Mouse (Mus musculus) MEL (cell line): Measurements from ENCODE around the gene Man1c1. TPM values are rescaled to one million over a fixed set of nuclear protein-coding genes. Genes with fewer than 3 reads are reported as not detected.

Source experiments
- DNase-seq: peaks from one replicate; pipeline ENCODE4 v3.0.0; 2011; ENCODE audit warnings: low read depth, low spot score
- H3K27ac ChIP-seq: 2 replicates; pipeline ENCODE4 v1.5.1; 2012; ENCODE audit warnings: low read depth, mild to moderate bottlenecking, control low read depth, low read length, moderate library complexity; ENCODE audit not compliant: control insufficient read depth
- H3K27me3 ChIP-seq, 2 experiments: fragments of 150-350 bp in 1 of 2; sonication (generic) in 1 of 2; 2 replicates each; pipeline ENCODE4 v1.6.1; 2012; ENCODE audit warnings: low read length in 2 of 2, mild to moderate bottlenecking in 2 of 2, improper control_type of control experiment in 1 of 2, moderate library complexity in 1 of 2; ENCODE audit not compliant: insufficient read depth in 2 of 2, control insufficient read depth in 1 of 2
- H3K36me3 ChIP-seq, 2 experiments: 2 replicates each; pipeline ENCODE4 v1.6.1; 2012 to 2014; ENCODE audit warnings: low read length in 2 of 2, improper control_type of control experiment in 1 of 2, inconsistent platforms in 1 of 2, mild to moderate bottlenecking in 1 of 2; ENCODE audit not compliant: insufficient read depth in 2 of 2, control insufficient read depth in 1 of 2
- H3K4me1 ChIP-seq, 2 experiments: fragments of 150-350 bp in 1 of 2; sonication (generic) in 1 of 2; 2 replicates each; pipeline ENCODE4 v1.6.1; 2012; ENCODE audit warnings: low read length in 2 of 2, improper control_type of control experiment in 1 of 2, mild to moderate bottlenecking in 1 of 2; ENCODE audit not compliant: insufficient read depth in 2 of 2, control insufficient read depth in 1 of 2
- H3K4me3 ChIP-seq, 2 experiments: fragments of 150-350 bp in 1 of 2; sonication (generic) in 1 of 2; 2 replicates each; pipeline ENCODE4 v1.5.1; 2012; ENCODE audit warnings: low read depth in 2 of 2, low read length in 2 of 2, mild to moderate bottlenecking in 2 of 2, moderate library complexity in 2 of 2, control low read depth in 1 of 2, improper control_type of control experiment in 1 of 2; ENCODE audit not compliant: control insufficient read depth in 1 of 2, insufficient read depth in 1 of 2
- H3K79me2 ChIP-seq: 2 replicates; pipeline ENCODE4 v1.6.1; 2012; ENCODE audit warnings: mild to moderate bottlenecking, low read length, moderate library complexity; ENCODE audit not compliant: control insufficient read depth, poor library complexity, insufficient read depth
- H3K9ac ChIP-seq: 2 replicates; pipeline ENCODE4 v1.6.1; 2012; ENCODE audit warnings: low read depth, mild to moderate bottlenecking, control low read depth, low read length, moderate library complexity; ENCODE audit not compliant: control insufficient read depth, poor library complexity, severe bottlenecking
- H3K9me3 ChIP-seq: fragments of 150-350 bp; sonication (generic); replicated peaks from 2 replicates; pipeline ENCODE4 v1.6.1; 2012; ENCODE audit warnings: mild to moderate bottlenecking, low read length, improper control_type of control experiment, moderate library complexity; ENCODE audit not compliant: insufficient read depth
- CTCF ChIP-seq, 3 experiments: IDR thresholded peaks in 2 of 3; conservative IDR thresholded peaks in 1 of 3; 2 replicates each; pipeline ENCODE4 v1.5.1; 2011 to 2012; ENCODE audit warnings: low read length in 3 of 3, low read depth in 2 of 3, mild to moderate bottlenecking in 2 of 3, improper control_type of control experiment in 1 of 3, inconsistent platforms in 1 of 3, mixed read lengths in 1 of 3, moderate library complexity in 1 of 3; ENCODE audit not compliant: control insufficient read depth in 1 of 3, insufficient read depth in 1 of 3, poor library complexity in 1 of 3, severe bottlenecking in 1 of 3
- E2F4 ChIP-seq: IDR thresholded peaks from 2 replicates; pipeline ENCODE4 v1.6.1; 2011; ENCODE audit warnings: low read depth, low read length, improper control_type of control experiment, borderline replicate concordance
- GATA1 ChIP-seq: IDR thresholded peaks from 2 replicates; pipeline ENCODE4 v1.6.1; 2011; ENCODE audit warnings: low read depth, low read length, improper control_type of control experiment
- HCFC1 ChIP-seq: IDR thresholded peaks from 2 replicates; pipeline ENCODE4 v1.6.1; 2012; ENCODE audit warnings: low read depth, mild to moderate bottlenecking, inconsistent platforms, low read length, improper control_type of control experiment, moderate library complexity
- JUND ChIP-seq: IDR thresholded peaks from 2 replicates; pipeline ENCODE4 v1.6.1; 2011; ENCODE audit warnings: low read depth, mild to moderate bottlenecking, improper control_type of control experiment, low read length
- MAFK ChIP-seq: IDR thresholded peaks from 2 replicates; pipeline ENCODE4 v1.6.1; 2011; ENCODE audit warnings: low read depth, mild to moderate bottlenecking, low read length, improper control_type of control experiment, borderline replicate concordance
- MAZ ChIP-seq: IDR thresholded peaks from 2 replicates; pipeline ENCODE4 v1.6.1; 2012; ENCODE audit warnings: low read depth, mild to moderate bottlenecking, inconsistent platforms, low read length, improper control_type of control experiment
- MXI1 ChIP-seq: IDR thresholded peaks from 2 replicates; pipeline ENCODE4 v1.6.1; 2011; ENCODE audit warnings: mild to moderate bottlenecking, low read depth, low read length, improper control_type of control experiment
- MYB ChIP-seq: IDR thresholded peaks from 2 replicates; pipeline ENCODE4 v1.6.1; 2011; ENCODE audit warnings: mild to moderate bottlenecking, low read depth, low read length, improper control_type of control experiment
- NELFE ChIP-seq: IDR thresholded peaks from 2 replicates; pipeline ENCODE4 v1.6.1; 2011; ENCODE audit warnings: low read depth, low read length, improper control_type of control experiment
- NRF1 ChIP-seq: IDR thresholded peaks from 2 replicates; pipeline ENCODE4 v1.6.1; 2014; ENCODE audit warnings: low read depth, mild to moderate bottlenecking, inconsistent platforms, low read length, improper control_type of control experiment, moderate library complexity; ENCODE audit not compliant: poor library complexity, insufficient read depth, severe bottlenecking
- POLR2AphosphoS5 ChIP-seq: IDR thresholded peaks from 2 replicates; pipeline ENCODE4 v1.6.1; 2012; ENCODE audit warnings: low read depth, borderline replicate concordance, mild to moderate bottlenecking, inconsistent platforms, low read length, moderate library complexity, mixed read lengths
- SIN3A ChIP-seq: IDR thresholded peaks from 2 replicates; pipeline ENCODE4 v1.6.1; 2012; ENCODE audit warnings: low read length, improper control_type of control experiment, inconsistent platforms
- SMC3 ChIP-seq: IDR thresholded peaks from 2 replicates; pipeline ENCODE4 v1.6.1; 2011; ENCODE audit warnings: low read depth, low read length, improper control_type of control experiment
- TAL1 ChIP-seq: IDR thresholded peaks from 2 replicates; pipeline ENCODE4 v1.6.1; 2012; ENCODE audit warnings: mild to moderate bottlenecking, inconsistent platforms, low read length, moderate library complexity, mixed read lengths
- TCF12 ChIP-seq: IDR thresholded peaks from 2 replicates; pipeline ENCODE4 v1.6.1; 2014; ENCODE audit warnings: low read depth, mild to moderate bottlenecking, inconsistent platforms, low read length, improper control_type of control experiment, moderate library complexity
- ZKSCAN1 ChIP-seq: IDR thresholded peaks from 2 replicates; pipeline ENCODE4 v1.6.1; 2012; ENCODE audit warnings: low read depth, mild to moderate bottlenecking, inconsistent platforms, low read length, improper control_type of control experiment, moderate library complexity
- ZNF384 ChIP-seq: IDR thresholded peaks from 2 replicates; pipeline ENCODE4 v1.6.1; 2012; ENCODE audit warnings: low read depth, mild to moderate bottlenecking, inconsistent platforms, low read length, improper control_type of control experiment
- polyA plus RNA-seq, 2 experiments: library from polyadenylated mRNA; stranded (reverse) in 1 of 2; unstranded in 1 of 2; fragments of >175 nt in 1 of 2; fragments of >200 nt in 1 of 2; gene quantifications; 2 replicates each; pipeline versions ENCODE4 v1.2.1 to v1.2.4; 2012; ENCODE audit warnings: low replicate concordance in 2 of 2, low read depth in 1 of 2; ENCODE audit not compliant: insufficient read length in 2 of 2, insufficient read depth in 1 of 2, missing spikeins in 1 of 2
- total RNA-seq: library from RNA; depleted of rRNA; stranded (reverse); fragments of 300-350 nt; gene quantifications from 2 replicates; pipeline ENCODE4 v1.2.3, GENCODE M21; 2012

The Man1c1 gene
- total and polyA plus RNA-seq, 3 experiments = 1.9 to 5.2 TPM; not detected in 1

DNA sequence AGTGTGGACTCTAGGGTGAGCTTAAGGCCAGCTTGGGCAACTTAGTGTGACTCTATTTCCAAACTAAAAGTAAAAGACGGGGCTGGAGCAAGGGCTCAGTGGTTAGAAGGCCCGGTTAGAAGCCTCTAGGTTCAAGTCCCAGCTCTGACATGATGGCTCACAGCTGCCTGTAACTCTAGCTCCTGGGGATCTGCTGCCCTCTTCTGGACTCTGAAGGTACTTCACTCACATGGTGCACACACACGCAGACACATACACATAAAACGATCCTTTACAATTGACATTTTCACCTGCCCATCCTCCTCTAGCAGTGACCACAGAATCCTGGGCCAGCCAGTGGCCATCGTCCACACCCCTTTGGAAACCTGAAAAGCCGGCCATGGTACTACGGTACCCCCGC, 154.2 kb downstream of the Man1c1 start:
- no peak for TF ChIP-seq TAL1
- TF ChIP-seq ZKSCAN1 = no peak
- no peak for TF ChIP-seq JUND
- TF ChIP-seq MAZ = no peak
- TF ChIP-seq MAFK = no peak
- TF ChIP-seq SIN3A = no peak
- TF ChIP-seq HCFC1 = no peak
- TF ChIP-seq CTCF (IDR thresholded peaks at IDR 0.05 in 2 of 3, conservative IDR thresholded peaks at IDR 0.05 in 1 of 3; ENCODE audit: control insufficient read depth in 1 of 3, insufficient read depth in 1 of 3, low read depth in 2 of 3, low read length in 3 of 3, poor library complexity in 1 of 3, severe bottlenecking in 1 of 3) = peak; percentile 33 to 42 (median 41)
- no peak for TF ChIP-seq NRF1
- peak; percentile 13; the same call in 1 of the 2 replicates for TF ChIP-seq SMC3
- no peak for TF ChIP-seq MXI1
- no peak for TF ChIP-seq NELFE
- no peak for TF ChIP-seq TCF12
- TF ChIP-seq GATA1 = no peak
- TF ChIP-seq E2F4 = no peak
- TF ChIP-seq MYB = no peak
- TF ChIP-seq ZNF384 = no peak
- H3K9me3 ChIP-seq = no peaks in the 10 kb centered on the region
- no peak overlapping the region for H3K4me3 ChIP-seq
- no peak overlapping the region for H3K9ac ChIP-seq
- H3K27me3 ChIP-seq = no peaks in the 10 kb centered on the region
- 0 out of 2 replicates have a peak, but pooled peaks cover 1% of the 10 kb centered on the region for H3K79me2 ChIP-seq
- peaks cover 0 to 17% of the 10 kb centered on the region in 2 experiments; a peak in 1 of 4 replicates for H3K4me1 ChIP-seq
- peaks cover 0 to 3% of the 10 kb centered on the region in 2 experiments; a peak in 1 of 4 replicates for H3K36me3 ChIP-seq
- no peak overlapping the region for H3K27ac ChIP-seq
- peak; percentile 40 for DNase-seq

DNA sequence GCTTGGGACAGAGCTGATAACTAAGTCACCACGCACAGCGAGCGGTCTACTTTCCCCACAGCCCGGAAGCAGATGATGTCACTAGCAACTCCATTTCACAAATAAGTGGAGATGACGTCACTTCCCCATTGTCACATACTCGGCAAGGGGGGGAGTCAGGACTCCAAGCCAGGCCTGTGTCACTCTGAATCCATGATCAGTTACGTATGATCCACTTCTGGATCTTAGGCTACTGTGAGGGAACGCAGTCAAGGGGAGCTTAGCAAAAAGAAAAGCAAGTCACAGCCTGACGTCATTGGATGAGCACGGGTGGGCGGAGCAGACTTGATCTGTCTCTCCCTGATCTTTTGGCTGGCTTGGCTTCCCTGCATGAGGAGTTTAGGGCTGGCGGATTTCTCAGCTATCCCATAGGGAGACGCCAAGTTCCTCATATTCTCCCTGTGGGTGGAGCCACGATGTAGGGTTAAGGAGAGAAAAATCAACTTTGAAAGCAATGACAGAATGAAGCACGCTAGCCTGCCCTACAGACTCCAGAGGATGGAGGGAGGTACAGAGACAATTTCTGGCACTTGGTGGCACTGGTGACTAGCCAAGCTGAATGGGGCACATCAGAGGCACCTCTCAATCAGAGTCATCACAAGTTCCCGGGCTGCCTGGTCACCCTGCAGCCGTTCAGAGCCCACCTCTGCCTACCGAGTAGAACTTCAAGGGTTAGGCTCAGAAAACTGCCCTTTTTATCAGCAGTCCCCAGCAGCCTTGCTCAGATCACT, 155.7 kb downstream of the Man1c1 start:
- H3K4me3 ChIP-seq = no peak overlapping the region
- no peak overlapping the region for H3K9ac ChIP-seq
- no peaks in the 10 kb centered on the region for H3K27me3 ChIP-seq
- no peaks in the 10 kb centered on the region for H3K9me3 ChIP-seq
- no peak overlapping the region for H3K27ac ChIP-seq
- DNase-seq = no peak
- no peak for TF ChIP-seq JUND
- TF ChIP-seq POLR2AphosphoS5 = no peak
- TF ChIP-seq, all 39 proteins: peak for 0
- Histone ChIP-seq H3K36me3 (peaks cover 0 to 3% of the 10 kb centered on the region in 2 experiments; a peak in 1 of 4 replicates), H3K4me1 (peaks cover 0 to 17% of the 10 kb centered on the region in 2 experiments; a peak in 1 of 4 replicates), H3K79me2 (0 out of 2 replicates have a peak, but pooled peaks cover 1% of the 10 kb centered on the region)
